Mouse (Mus musculus) heart, postnatal 10 days (tissue): ENCODE data around the gene Gmeb1. TPM values are rescaled to one million over a fixed set of nuclear protein-coding genes. Genes with fewer than 3 reads are reported as not detected.
A peak's percentile ranks its signal among the peaks of the same experiment; 100 is the strongest.
"Not testable (repeated sequence)": the region's sequence is repeated elsewhere in the genome, so short reads cannot be mapped to it uniquely, and the experiment has no call there.

Experiments
- DNase-seq, 2 experiments: peaks; one replicate each; pipeline ENCODE4 v3.0.0; 2021
- intact Hi-C: fragments of 180-260 bp; cut with DNase I; formaldehyde crosslinking; loops from one replicate; pipeline ENCODE4 v1.15.1; 2025
- total RNA-seq, 2 experiments: library from RNA; stranded (reverse); gene quantifications; 2 replicates each; pipeline ENCODE4 v1.2.3; 2021

The Gmeb1 gene
- 10 to 100 TPM; 14.5 TPM for total RNA-seq

GRCm38 (mm10) chr4:132261514-132262357 is at the start of gene Gmeb1:
Gmeb1 (minus strand) TSS chr4:132261602.
- intact Hi-C loops = no loop called here
- DNase-seq = peak; percentile 81 to 83

GRCm38 (mm10) chr4:132309849-132310472 is 48.6 kb upstream of the Gmeb1 start:
- intact Hi-C loops = loop anchor here (2.0 kb wide), 2 partner anchors 19 to 35 kb away; partner anchors contain the start of genes Taf12 and Trnau1ap
- peak; percentile 48 to 62 for DNase-seq

- intact Hi-C loops = loop anchor here (2.0 kb wide), 2 partner anchors 20 to 34 kb away; partner anchors contain the start of genes Taf12 and Trnau1ap
- DNase-seq = peak; percentile 22 to 36
These were observed 47.9 kb upstream of the Gmeb1 start for GRCm38 (mm10) chr4:132309140-132309848.

GRCm38 (mm10) chr4:132308437-132309139 is 47.2 kb upstream of the Gmeb1 start:
- peak; percentile 94 to 95 for DNase-seq
- intact Hi-C loops = loop anchor here (2.0 kb wide), 2 partner anchors 20 to 34 kb away; partner anchors contain the start of genes Taf12 and Trnau1ap

GRCm38 (mm10) chr4:132306004-132306403 is 44.6 kb upstream of the Gmeb1 start:
- DNase-seq = no peak
- intact Hi-C loops = no loop called here

GRCm38 (mm10) chr4:132305276-132305675 is 43.9 kb upstream of the Gmeb1 start:
- no peak for DNase-seq
- intact Hi-C loops = no loop called here

- DNase-seq, intact Hi-C loops: not testable (repeated sequence)
These were observed 42.1 kb upstream of the Gmeb1 start for GRCm38 (mm10) chr4:132303484-132303883.

- peak; percentile 57 to 68 for DNase-seq
- intact Hi-C loops = no loop called here
These were observed 41.6 kb upstream of the Gmeb1 start, which contains the start of gene Rab42 for GRCm38 (mm10) chr4:132302939-132303479. Rab42 (minus strand) TSS chr4:132303385.

GRCm38 (mm10) chr4:132301965-132302938 is 40.9 kb upstream of the Gmeb1 start:
- DNase-seq = peak; percentile 22 to 35
- intact Hi-C loops = no loop called here

GRCm38 (mm10) chr4:132301486-132301885 is 40.1 kb upstream of the Gmeb1 start:
- DNase-seq = peak; percentile 74 to 81
- intact Hi-C loops = no loop called here

GRCm38 (mm10) chr4:132299849-132300248 is 38.4 kb upstream of the Gmeb1 start:
- intact Hi-C loops = no loop called here
- DNase-seq = no peak

GRCm38 (mm10) chr4:132295696-132296390 is 34.4 kb upstream of the Gmeb1 start:
- DNase-seq = no peak
- intact Hi-C loops = no loop called here

- intact Hi-C loops = loop anchor here (1.0 to 5.0 kb wide), 3 partner anchors 52 to 219 kb away; partner anchors contain the start of gene Sesn2
- peak in 1 of 2 experiments; percentile 22 for DNase-seq
These were observed 32.4 kb upstream of the Gmeb1 start for GRCm38 (mm10) chr4:132293682-132294240.

GRCm38 (mm10) chr4:132292988-132293387 is 31.6 kb upstream of the Gmeb1 start:
- DNase-seq = peak; percentile 76 to 82

GRCm38 (mm10) chr4:132291624-132292335 is 30.4 kb upstream of the Gmeb1 start:
- intact Hi-C loops = loop anchor here (2.0 to 5.0 kb wide), 3 partner anchors 15 to 221 kb away; partner anchors contain the start of gene Sesn2
- DNase-seq = no peak

More at GRCm38 (mm10) chr4:132292988-132293387, 31.6 kb upstream of the Gmeb1 start:
- intact Hi-C loops = loop anchor here (1.0 to 5.0 kb wide), 3 partner anchors 52 to 219 kb away; partner anchors contain the start of gene Sesn2

GRCm38 (mm10) chr4:132291056-132291455 is 29.7 kb upstream of the Gmeb1 start:
- no peak for DNase-seq
- intact Hi-C loops = loop anchor here (2.0 to 5.0 kb wide), 3 partner anchors 14 to 221 kb away; partner anchors contain the start of gene Sesn2

- intact Hi-C loops, DNase-seq: not testable (repeated sequence)
These were observed 27.4 kb upstream of the Gmeb1 start for GRCm38 (mm10) chr4:132288840-132289239.
